Mouse (Mus musculus) monocyte, adult 5-6 weeks (primary cell): ENCODE measurements around the gene Zfp609. TPM values are rescaled to one million over a fixed set of nuclear protein-coding genes. Genes with fewer than 3 reads are reported as not detected.

ENCODE experiments used
- ATAC-seq: fragments of 153-309, 156-312 bp; replicated peaks from 2 replicates; pipeline ENCODE4 v1.8.0; 2017; ENCODE audit warnings: mild to moderate bottlenecking; ENCODE audit not compliant: low TSS enrichment, insufficient number of reproducible peaks, severe bottlenecking, poor library complexity, low FRiP score
- total RNA-seq: library from RNA; stranded (forward); fragments of 200-1000, 200-491, 200-594 nt; gene quantifications from 3 replicates; pipeline ENCODE4 v1.2.3, GENCODE M21; 2017

The Zfp609 gene
- total RNA-seq, 1 experiment from 2014 or later, result 4.8 TPM

- ATAC-seq, result no peak
Observed at GRCm38 (mm10) chr9:65823716-65824462, 3.5 kb downstream of the Zfp609 start.

GRCm38 (mm10) chr9:65822011-65822410 is 5.4 kb downstream of the Zfp609 start:
- no peak for ATAC-seq

DNA sequence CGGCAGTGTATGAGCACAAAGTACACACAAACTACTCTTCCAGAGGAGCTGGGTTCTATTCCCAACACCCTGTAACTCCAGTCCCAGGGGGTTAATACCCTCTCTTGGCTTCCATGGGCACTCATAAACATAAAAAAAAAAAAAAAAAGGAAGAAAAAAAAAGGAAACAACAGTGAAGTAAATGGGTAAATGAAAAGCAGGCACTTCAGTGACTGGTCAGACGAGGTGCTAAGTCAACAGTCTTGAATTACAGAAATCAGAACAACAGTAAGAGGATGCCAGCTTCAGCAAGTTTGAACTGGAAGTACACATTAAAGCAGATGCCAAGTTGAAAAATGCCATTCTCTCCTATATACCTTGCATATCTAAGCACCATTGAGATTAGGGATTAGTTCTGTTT is 7.1 kb downstream of the Zfp609 start:
- no peak for ATAC-seq

DNA sequence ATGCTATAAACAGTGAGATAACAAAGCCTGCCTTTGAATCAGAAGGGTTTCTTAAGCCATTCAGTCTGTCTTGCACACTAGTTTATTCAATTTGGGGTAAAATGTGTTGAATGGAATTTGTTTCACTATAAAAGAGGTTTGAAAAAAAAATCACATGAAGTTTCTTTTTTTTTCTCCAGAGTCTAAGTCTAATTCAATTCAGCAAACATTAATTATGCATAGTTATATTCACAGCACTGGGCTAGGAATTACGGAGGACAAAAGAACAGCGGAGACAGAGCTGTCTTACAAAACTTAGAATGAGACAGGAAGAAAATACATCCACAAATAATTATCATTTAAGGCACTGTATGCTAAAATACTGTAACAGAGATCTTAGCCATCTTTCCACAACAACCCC is 9.0 kb downstream of the Zfp609 start:
- no peak for ATAC-seq

GRCm38 (mm10) chr9:65812841-65813240 is 14.5 kb downstream of the Zfp609 start:
- no peak for ATAC-seq

- ATAC-seq, result no peak
Observed at GRCm38 (mm10) chr9:65811784-65812183, 15.6 kb downstream of the Zfp609 start.

GRCm38 (mm10) chr9:65807818-65808217 is 19.5 kb downstream of the Zfp609 start:
- ATAC-seq, result no peak

- no peak for ATAC-seq
Observed at GRCm38 (mm10) chr9:65807251-65807650, 20.1 kb downstream of the Zfp609 start.

DNA sequence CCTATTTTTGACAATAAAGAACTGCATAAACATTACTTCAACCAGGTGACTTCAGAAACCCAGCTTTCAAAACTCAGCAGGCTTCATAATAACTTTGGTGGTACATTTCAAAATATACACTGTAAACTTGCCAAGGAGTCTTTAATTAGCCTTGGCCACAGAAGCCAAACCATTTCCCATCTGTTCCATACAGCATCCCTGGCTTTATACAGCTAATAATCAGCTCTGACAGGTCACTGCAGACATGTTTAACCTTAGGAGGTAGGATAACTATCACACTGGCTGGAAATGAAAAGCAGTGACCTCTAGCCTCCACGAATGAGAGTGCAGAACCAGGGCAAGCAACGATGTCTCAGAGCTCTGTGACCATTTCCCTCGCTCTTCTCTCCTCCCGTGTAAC is 27.6 kb downstream of the Zfp609 start:
- no peak for ATAC-seq

GRCm38 (mm10) chr9:65795651-65796050 is 31.7 kb downstream of the Zfp609 start:
- no peak for ATAC-seq

- ATAC-seq, result no peak
Observed at GRCm38 (mm10) chr9:65794313-65794712, 33.1 kb downstream of the Zfp609 start.

DNA sequence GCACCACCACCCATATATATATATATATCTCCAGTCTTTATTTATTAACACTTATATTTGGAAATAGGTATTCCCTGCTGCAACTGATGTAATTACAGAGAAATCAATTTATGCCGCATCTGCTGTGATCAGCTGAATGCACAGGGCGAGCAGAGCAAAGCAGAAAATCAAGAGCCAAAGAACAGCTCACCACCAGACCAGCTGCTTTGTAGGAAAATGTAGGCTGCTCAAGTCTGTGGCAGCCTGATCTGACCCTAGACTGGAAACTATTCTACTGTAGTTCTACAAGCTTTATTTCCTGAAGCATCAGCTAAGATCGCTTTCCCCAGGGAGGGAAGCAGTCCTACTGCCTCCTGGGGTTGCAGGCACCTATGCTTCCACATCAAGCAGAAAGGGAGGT is 33.9 kb downstream of the Zfp609 start:
- no peak for ATAC-seq

DNA sequence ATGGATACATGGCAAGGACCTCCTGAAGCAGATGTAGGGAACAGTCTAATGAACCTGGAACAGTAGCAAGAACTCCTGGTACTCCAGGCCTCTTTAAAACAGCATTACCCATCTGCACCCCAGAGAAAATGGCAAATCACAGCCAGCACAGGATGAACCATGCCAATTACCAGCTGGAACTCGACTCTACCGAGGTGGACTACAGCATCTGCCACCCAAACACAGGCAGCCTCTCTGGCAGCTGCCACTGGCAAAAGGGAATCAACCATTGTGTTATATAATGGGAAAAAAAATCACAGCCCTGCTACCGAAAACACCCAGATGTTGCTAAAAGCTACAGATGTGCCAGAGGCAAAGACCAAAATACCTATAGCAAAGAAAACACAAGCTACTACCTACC is 34.3 kb downstream of the Zfp609 start:
- ATAC-seq, result no peak

GRCm38 (mm10) chr9:65791846-65792245 is 35.5 kb downstream of the Zfp609 start:
- ATAC-seq, result no peak

GRCm38 (mm10) chr9:65791106-65791505 is 36.3 kb downstream of the Zfp609 start:
- no peak for ATAC-seq

GRCm38 (mm10) chr9:65789788-65790187 is 37.6 kb downstream of the Zfp609 start:
- ATAC-seq, result no peak

GRCm38 (mm10) chr9:65788556-65788955 is 38.8 kb downstream of the Zfp609 start:
- ATAC-seq, result no peak

DNA sequence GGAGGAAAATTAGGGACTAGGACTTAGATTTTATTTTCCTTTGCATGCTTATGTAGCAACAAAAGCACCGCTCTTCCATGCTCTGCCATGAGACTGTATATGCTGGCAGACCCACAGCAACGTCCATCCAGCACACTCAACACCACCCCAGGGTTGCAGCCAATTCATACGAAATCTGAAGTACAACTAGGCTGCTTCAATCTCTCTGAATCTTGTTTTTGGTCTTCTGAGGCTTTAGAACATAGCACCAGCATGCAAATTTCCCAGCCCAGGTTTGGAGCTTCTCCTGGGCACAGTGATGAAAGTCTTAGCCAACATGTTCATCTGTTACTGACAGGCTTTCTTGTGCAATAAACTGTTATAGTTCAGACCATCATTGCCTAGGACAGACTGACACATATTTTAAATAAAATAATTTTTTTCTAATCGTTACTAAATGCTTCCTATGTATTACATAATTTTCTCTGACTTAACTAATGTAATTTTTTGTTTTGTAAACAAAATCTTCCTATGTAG is 39.5 kb downstream of the Zfp609 start:
- no peak for ATAC-seq

DNA sequence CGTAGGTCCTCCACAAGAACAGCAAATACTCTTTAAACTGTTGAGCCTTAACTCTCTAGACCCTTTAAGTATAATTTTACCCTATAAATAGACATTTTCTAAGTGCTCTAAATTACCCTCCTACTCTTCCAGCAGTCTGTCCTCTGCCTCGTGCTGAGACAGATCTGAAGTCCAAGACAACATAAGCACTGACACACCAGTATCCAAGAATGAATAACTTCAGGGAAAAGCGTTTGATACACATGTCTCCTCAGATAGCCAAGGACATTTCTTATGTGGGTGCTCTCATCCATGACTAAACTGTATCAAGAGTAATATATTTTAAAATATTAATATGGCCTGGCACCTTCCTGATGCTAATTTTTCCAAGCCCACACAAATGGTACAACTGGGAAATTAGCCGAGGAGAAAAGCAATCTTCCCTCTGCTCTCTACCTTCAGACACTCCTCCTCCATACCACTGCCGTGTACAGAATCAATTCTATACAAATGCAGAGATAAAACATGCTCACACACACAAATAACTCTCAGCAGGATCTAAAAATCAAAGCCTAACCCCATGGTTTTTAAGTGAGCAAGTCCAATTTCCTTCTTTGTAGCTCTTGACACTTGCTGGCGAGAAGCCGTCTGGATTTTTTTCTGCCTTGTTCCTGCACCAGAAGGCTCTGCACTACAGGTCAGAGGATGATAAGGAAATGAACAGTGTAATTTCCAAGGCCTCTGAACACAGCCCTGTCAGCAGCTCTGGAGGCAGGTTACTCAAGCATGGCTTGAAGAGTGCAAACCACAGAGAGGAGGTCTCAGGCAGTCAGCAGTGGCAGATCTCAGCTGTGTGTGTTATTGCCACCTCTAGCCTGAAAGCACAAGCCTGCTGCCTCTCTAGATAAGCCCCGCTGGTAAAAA is 40.2 kb downstream of the Zfp609 start:
- ATAC-seq, result no peak
